Mouse (Mus musculus) MEL (cell line): ENCODE measurements around the gene Atpaf2.

Source experiments
- CTCF ChIP-seq, 3 experiments: IDR thresholded peaks in 2 of 3; conservative IDR thresholded peaks in 1 of 3; 2 replicates each; pipeline ENCODE4 v1.5.1; 2011 to 2012; ENCODE audit warnings: low read length in 3 of 3, low read depth in 2 of 3, mild to moderate bottlenecking in 2 of 3, improper control_type of control experiment in 1 of 3, inconsistent platforms in 1 of 3, mixed read lengths in 1 of 3, moderate library complexity in 1 of 3; ENCODE audit not compliant: control insufficient read depth in 1 of 3, insufficient read depth in 1 of 3, poor library complexity in 1 of 3, severe bottlenecking in 1 of 3
- E2F4 ChIP-seq: IDR thresholded peaks from 2 replicates; pipeline ENCODE4 v1.6.1; 2011; ENCODE audit warnings: low read depth, low read length, improper control_type of control experiment, borderline replicate concordance
- EP300 ChIP-seq, 2 experiments: IDR thresholded peaks; 2 replicates each; pipeline ENCODE4 v1.6.1; 2011; ENCODE audit warnings: improper control_type of control experiment in 2 of 2, low read length in 2 of 2, low read depth in 1 of 2, mild to moderate bottlenecking in 1 of 2
- GATA1 ChIP-seq: IDR thresholded peaks from 2 replicates; pipeline ENCODE4 v1.6.1; 2011; ENCODE audit warnings: low read depth, low read length, improper control_type of control experiment

DNA sequence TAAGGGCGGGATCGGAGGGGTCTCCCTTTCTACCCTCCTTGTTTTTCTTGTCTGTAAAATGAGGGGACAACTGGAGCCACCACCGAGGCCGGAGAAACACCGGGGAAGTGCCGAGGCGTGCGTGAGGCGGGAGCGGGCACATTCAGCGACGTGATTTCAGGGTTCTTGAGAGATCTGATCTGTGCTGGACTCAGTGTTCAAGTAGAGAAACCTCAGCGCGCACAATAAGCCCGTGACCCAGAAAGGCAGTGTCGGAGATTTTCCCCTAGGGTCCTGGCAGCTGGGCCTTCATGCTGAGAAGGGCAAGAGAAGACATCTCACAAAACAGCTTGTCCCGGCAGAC, 36.5 kb upstream of the Atpaf2 start:
- TF ChIP-seq CTCF (IDR thresholded peaks at IDR 0.05 in 2 of 3, conservative IDR thresholded peaks at IDR 0.05 in 1 of 3; ENCODE audit: control insufficient read depth in 1 of 3, insufficient read depth in 1 of 3, low read depth in 2 of 3, low read length in 3 of 3, poor library complexity in 1 of 3, severe bottlenecking in 1 of 3) (no peak), EP300 (IDR thresholded peaks at IDR 0.05; ENCODE audit: low read depth in 1 of 2, low read length in 2 of 2) (no peak), E2F4 (no peak; the same call in 1 of the 2 replicates), GATA1 (no peak)
